Mouse (Mus musculus) frontal cortex, adult 2 months (tissue): ENCODE data around the gene Med8. TPM values are rescaled to one million over a fixed set of nuclear protein-coding genes. Genes with fewer than 3 reads are reported as not detected.
A peak's percentile ranks its signal among the peaks of the same experiment; 100 is the strongest.

Source experiments
- DNase-seq, 2 experiments: peaks; one replicate each; pipeline ENCODE4 v3.0.0; 2022; ENCODE audit warnings: low spot score in 1 of 2; ENCODE audit errors: extremely low spot score in 1 of 2
- polyA plus RNA-seq: library from polyadenylated mRNA; depleted of rRNA; stranded (reverse); fragments of >200 nt; gene quantifications from 2 replicates; pipeline ENCODE4 v1.2.3, GENCODE M21; 2012

Gene Med8
- polyA plus RNA-seq, 1 experiment: 56.8 TPM

- DNase-seq: no peak
Observed at GRCm38 (mm10) chr4:118413553-118413952, 4.4 kb downstream of the Med8 start.

- DNase-seq: no peak
Observed at GRCm38 (mm10) chr4:118415779-118416178, 6.6 kb downstream of the Med8 start.

GRCm38 (mm10) chr4:118416329-118416728, 7.2 kb downstream of the Med8 start:
- DNase-seq: peak in 1 of 2 experiments; percentile 48

GRCm38 (mm10) chr4:118417112-118417797, 8.1 kb downstream of the Med8 start:
- no peak for DNase-seq

GRCm38 (mm10) chr4:118421384-118421783, 12.2 kb downstream of the Med8 start:
- DNase-seq: no peak

GRCm38 (mm10) chr4:118424541-118425160, 15.5 kb downstream of the Med8 start:
- DNase-seq: no peak

- no peak for DNase-seq
Observed at GRCm38 (mm10) chr4:118425374-118425773, 16.2 kb downstream of the Med8 start.

- no peak for DNase-seq
Observed at GRCm38 (mm10) chr4:118427415-118427767, 18.3 kb downstream of the Med8 start.

GRCm38 (mm10) chr4:118427768-118428451, 18.8 kb downstream of the Med8 start, which contains the start of gene Elovl1:
Gene Elovl1, plus strand, starts transcription at chr4:118428093.
- DNase-seq: peak in 1 of 2 experiments; percentile 66

GRCm38 (mm10) chr4:118428531-118429214, 19.5 kb downstream of the Med8 start:
- DNase-seq: no peak

- no peak for DNase-seq
Observed at GRCm38 (mm10) chr4:118429215-118429895, 20.2 kb downstream of the Med8 start.

- no peak for DNase-seq
Observed at GRCm38 (mm10) chr4:118432332-118432731, 23.2 kb downstream of the Med8 start.

GRCm38 (mm10) chr4:118436820-118437603, 27.9 kb downstream of the Med8 start, which contains the start of gene Cdc20:
Gene Cdc20, minus strand, starts transcription at chr4:118437352.
- peak; percentile 87 to 91 for DNase-seq

GRCm38 (mm10) chr4:118437829-118438253, 28.7 kb downstream of the Med8 start:
- no peak for DNase-seq

GRCm38 (mm10) chr4:118445088-118445487, 36.0 kb downstream of the Med8 start:
- peak in 1 of 2 experiments; percentile 41 for DNase-seq

GRCm38 (mm10) chr4:118445781-118446414, 36.8 kb downstream of the Med8 start:
- peak in 1 of 2 experiments; percentile 33 for DNase-seq

- DNase-seq: no peak
Observed at GRCm38 (mm10) chr4:118446415-118447153, 37.4 kb downstream of the Med8 start.

GRCm38 (mm10) chr4:118457345-118457975, 48.3 kb downstream of the Med8 start, which contains the start of gene Mpl:
Gene Mpl, minus strand, starts transcription at chr4:118457513.
- peak in 1 of 2 experiments; percentile 45 for DNase-seq
